Mouse (Mus musculus) testis, postnatal 14 days (tissue): ENCODE measurements around the gene Osbp2.
A peak's percentile ranks its signal among the peaks of the same experiment; 100 is the strongest.

ENCODE experiments used
- DNase-seq: peaks from one replicate; pipeline ENCODE4 v3.0.0; 2021; ENCODE audit warnings: low spot score

The Osbp2 gene

GRCm38 (mm10) chr11:3823378-3823777 lies 40.3 kb downstream of the Osbp2 start:
- DNase-seq: no peak

DNA sequence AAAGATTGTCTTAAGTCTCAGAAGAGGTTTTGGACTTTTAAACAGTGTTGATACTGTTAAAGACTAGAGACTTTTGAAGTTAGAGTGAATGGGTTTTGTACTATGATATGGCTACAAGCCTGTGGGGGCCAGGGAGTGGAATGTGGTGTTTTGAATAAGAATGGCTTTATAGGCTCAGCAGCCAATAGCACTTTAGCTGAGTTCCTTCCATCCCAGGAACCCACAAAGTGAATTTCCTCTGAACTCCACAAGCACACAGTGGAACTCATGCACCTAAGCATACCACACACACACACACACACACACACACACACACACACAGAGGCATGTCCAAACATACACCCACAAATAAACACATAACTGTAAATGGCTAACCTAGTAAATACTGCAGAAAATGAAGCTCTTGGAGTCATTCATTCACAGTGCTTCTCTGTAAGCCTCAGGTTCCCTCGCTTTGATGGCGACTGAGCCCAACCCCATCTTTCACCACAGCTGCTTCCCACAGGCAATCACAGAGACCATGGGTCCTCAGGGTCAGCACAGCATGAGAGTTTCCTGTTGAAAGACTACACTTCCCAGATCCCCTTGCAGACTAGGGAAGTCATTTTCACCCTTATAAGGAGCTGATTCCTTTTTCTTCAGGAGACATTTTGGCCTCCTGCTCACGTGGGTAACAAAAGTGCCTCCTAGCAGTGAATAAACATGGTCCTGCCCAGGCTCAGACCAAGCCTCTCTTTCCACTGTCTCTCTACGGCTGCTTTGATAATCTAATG lies 45.5 kb downstream of the Osbp2 start:
- no peak for DNase-seq

GRCm38 (mm10) chr11:3815951-3816350 lies 47.8 kb downstream of the Osbp2 start:
- DNase-seq: no peak

- DNase-seq: no peak
These were observed 50.4 kb downstream of the Osbp2 start for GRCm38 (mm10) chr11:3813340-3813739.

DNA sequence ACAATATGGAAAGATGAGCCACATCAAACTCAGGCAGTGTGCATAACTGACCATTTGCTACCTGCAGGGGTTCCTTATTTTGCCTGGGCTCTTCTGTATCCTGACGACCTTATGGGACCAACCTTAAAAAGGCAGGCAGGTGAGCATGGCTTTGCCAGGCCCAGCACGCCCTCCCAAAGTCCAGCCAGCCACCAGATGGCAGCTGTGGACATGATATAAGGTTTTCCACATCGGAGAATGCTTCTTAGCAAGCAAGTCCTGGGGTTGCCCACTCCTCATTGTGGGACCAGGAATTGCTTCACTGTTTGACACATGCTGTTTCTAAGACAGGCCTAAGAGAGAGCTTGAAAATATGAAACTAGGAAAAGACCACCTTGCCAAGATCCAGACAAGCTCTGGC lies 55.5 kb downstream of the Osbp2 start:
- no peak for DNase-seq

GRCm38 (mm10) chr11:3805362-3805761 lies 58.3 kb downstream of the Osbp2 start:
- no peak for DNase-seq

- DNase-seq: no peak
These were observed 59.1 kb downstream of the Osbp2 start for GRCm38 (mm10) chr11:3804639-3805038.

DNA sequence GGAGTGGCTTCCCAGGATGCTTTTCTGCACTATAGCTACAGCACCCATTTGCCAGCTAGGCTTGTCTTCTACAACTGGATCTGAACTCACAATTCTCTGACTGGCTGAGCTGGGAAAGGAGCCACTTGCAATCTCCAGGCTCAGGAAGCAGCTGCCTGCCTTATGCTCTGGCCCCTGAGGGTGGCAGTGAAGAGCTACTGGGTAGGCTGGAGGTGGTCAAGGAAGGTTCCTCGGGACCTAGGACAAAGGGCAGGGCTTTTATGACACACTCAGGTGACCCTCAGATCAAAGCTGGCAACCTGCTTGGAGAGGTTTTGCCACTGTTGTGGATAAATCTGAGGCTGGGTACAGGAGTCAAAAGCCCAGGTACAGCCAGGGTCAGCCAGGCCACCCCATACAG lies 61.6 kb downstream of the Osbp2 start:
- DNase-seq: no peak

GRCm38 (mm10) chr11:3797631-3798215 lies 66.0 kb downstream of the Osbp2 start:
- DNase-seq: no peak

DNA sequence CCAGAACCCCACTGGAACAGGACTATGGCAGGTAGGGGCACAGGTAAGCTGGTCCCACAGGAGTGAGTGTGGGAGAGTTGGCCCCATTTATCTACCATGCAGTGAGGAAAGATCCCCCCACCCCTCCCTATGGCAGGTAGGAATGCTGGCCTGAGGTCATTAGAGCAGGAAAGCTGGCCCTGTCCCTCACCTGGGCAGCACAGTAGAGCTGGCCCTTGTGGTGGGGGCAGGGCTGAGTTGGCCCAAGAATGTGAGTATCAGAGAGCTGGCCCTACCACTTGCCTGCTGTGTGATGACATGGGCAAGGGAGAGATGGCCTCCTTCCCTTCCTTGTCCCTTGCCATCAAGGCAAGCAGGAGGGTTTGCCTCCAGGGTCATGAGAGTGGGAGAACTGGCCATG lies 73.0 kb downstream of the Osbp2 start:
- no peak for DNase-seq

DNA sequence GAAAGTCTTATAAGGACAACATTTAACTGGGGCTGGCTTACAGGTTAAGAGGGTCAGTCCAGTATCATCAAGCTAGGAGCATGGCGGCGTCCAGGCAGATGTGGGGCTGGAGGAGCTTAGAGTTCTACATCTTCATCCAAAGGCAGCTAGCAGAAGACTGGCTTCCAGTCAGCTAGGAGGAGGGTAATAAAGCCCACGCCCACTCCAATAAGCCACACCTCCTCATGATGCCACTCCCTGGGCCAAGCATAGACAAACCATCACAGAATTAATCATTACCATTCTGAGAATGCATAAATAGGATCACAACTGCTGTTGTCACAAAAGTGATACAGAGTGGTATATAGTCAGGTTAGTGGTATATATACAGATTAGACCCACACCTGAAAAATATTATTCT lies 73.8 kb downstream of the Osbp2 start:
- no peak for DNase-seq

- DNase-seq: peak; percentile 70
These were observed 77.1 kb downstream of the Osbp2 start for GRCm38 (mm10) chr11:3786564-3786963.

DNA sequence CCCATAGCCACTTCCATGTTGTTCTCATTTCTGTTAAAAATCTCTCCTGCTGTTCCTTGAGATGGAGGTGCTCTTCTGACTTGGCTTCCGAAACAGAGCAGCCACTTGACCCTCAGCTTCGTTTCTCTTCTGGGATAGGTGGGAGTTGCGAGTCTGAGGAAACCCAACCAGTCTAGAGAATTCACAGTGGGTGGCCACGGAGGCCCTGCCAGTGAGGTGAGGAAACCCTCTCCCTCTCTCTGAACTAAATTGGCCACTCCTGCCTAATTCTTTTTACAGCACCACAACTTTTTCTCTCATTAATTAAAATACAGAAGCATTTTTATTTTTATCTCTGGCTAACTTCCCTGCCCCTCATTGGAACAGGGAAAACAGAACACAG lies 88.4 kb downstream of the Osbp2 start:
- no peak for DNase-seq

- DNase-seq: peak; percentile 12
These were observed 89.0 kb downstream of the Osbp2 start for GRCm38 (mm10) chr11:3774463-3775262.

DNA sequence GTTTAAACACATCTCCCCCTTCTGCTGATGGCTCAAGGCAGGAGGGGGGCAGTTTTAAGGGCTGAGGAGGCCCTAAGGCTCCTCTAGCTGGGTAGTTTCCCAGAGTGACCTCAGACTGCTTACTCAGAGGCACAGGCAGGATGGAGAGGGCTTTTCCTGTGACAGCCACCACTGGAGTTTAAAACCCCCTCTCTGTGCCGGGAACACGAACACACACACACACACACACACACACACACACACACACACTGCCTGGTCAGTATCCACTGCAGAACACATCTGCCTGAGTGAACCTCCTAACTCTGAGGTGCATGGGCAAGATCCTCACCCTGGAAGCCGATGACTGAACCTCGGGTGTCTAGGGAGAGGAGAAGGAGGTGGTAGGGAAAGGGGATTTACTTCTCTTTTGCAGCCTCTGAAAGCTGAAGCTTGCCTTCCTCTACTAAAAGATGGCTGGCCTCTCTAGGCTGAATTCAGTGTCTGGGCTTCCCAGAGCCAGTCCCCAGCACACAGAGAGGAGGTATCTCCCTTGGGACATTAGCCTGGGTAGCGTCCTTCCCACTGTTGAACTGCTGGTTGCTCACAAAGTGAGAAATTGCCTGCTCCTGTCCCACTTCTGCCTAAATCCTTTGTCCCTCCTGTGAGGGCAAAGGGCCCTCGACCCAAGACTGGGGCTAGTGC lies 89.8 kb downstream of the Osbp2 start:
- no peak for DNase-seq

GRCm38 (mm10) chr11:3773136-3773535 lies 90.6 kb downstream of the Osbp2 start:
- no peak for DNase-seq

GRCm38 (mm10) chr11:3771348-3771747 lies 92.4 kb downstream of the Osbp2 start:
- DNase-seq: no peak

DNA sequence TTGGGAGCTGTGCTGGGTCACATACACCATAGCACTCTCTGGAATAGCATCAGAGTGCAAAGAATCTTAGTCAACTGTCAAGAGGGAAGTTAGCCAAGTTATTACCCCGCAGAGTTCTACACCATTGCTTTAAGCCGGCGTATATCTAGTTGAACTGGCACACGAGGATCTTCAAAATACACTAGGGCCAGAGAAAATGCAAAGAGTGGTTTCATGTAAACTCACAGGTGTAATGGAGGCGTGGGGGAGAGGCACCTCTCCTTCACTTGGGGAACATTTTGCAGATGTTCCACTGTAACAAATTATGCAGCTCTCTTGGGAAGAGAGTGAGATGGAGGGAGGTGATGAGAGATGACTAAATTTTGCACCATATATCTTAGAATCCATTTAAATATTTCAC lies 95.9 kb downstream of the Osbp2 start:
- DNase-seq: no peak

GRCm38 (mm10) chr11:3766964-3767363 lies 96.7 kb downstream of the Osbp2 start:
- no peak for DNase-seq

DNA sequence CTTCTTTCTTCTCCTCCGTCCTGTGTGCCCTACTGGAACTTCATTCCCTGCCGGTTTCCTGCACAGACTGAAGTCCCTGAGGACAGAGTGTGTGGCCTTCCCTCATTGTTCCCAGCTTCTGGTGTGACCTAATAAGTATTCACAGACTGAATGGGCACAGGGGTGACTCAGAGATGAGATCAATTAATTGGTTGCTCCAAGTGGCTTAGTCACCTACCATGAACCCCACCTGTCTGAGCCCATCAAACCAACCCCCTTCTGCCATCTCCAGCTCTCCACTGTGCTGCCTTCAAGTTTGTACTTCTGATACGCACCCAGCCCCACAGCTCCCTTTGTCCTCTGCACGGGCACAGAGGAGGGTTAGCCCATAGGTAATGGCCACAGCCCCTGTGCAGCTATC lies 99.4 kb downstream of the Osbp2 start:
- DNase-seq: no peak

GRCm38 (mm10) chr11:3761775-3762501 lies 101.8 kb downstream of the Osbp2 start:
- DNase-seq: peak; percentile 40

DNA sequence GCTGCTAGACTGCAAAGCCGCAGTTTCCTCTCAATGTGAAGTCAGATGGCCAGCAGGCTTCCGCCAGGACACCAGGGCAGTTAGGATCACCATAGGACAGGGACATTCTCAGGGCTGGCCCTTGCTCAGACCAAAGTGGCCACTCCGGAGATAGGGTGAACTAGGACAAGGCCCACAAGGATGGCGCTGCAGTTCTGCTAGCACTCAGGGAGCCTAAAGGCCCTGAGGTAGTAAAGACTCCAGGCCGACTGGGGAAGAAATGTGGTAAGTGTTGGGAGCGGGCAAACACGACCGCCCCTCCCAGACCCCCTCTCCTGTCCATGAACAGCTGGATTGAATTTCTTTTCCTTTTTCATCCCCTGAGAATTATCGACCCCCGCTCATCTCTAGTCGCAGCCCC lies 102.4 kb downstream of the Osbp2 start:
- DNase-seq: no peak
